Mouse (Mus musculus): ENCODE measurements around the gene Gpsm1. TPM values are rescaled to one million over a fixed set of nuclear protein-coding genes. Genes with fewer than 3 reads are reported as not detected.

Gene Gpsm1
- polyA plus RNA-seq, 1 experiment from 2014 or later = 2.6 TPM

- peaks cover 72% of the 10 kb centered on the region for H3K36me3 ChIP-seq (replicated peaks)
- H3K9ac ChIP-seq = peak overlapping the region; percentile 84; the same call in 1 of the 2 replicates
- peaks cover 32% of the 10 kb centered on the region for H3K4me1 ChIP-seq (replicated peaks)
- H3K9me3 ChIP-seq (replicated peaks) = no peaks in the 10 kb centered on the region
- no peaks in the 10 kb centered on the region for H3K27me3 ChIP-seq
- ATAC-seq (ENCODE audit: insufficient read depth) = no peak
- no peak overlapping the region for H3K27ac ChIP-seq (replicated peaks)
- 76% methylated on average over 3 of the region's 3 CpGs for WGBS (ENCODE audit: insufficient replicate concordance)
- H3K4me2 ChIP-seq = peak overlapping the region; percentile 91
- H3K4me3 ChIP-seq (replicated peaks) = peak overlapping the region; percentile 95
Observed at GRCm38 (mm10) chr2:26387713-26388112, 72.4 kb downstream of the Gpsm1 start.

DNA sequence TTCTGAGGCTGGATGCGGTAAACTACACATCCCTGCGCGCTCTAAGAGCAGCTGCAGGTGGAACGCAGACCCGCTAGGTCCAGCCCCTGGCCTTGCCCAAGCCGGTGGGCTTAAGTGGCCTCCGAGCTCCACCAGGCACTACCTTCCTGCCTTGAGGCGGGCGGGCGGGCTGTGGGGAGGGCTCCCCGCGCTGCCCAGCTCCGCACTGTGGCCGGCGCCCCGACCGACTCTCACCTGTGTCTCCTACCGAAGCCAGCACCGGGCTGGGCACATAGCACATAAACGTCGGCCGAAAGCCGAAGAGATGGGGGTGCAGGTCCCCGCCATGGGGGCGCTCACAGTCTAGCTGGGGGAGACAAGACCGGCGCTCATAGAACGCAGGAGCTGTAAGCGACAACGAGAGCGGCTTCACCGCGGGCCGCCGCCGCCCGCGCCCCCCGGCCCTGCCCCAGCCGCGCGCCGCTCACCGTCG, 73.4 kb downstream of the Gpsm1 start:
- under 1% methylated on average over 45 of the region's 45 CpGs for WGBS (ENCODE audit: insufficient replicate concordance)
- peak; percentile 53 for ATAC-seq (ENCODE audit: insufficient read depth)
- H3K27ac ChIP-seq (replicated peaks) = peak overlapping the region; percentile 83
- H3K9me3 ChIP-seq (replicated peaks) = no peaks in the 10 kb centered on the region
- H3K4me3 ChIP-seq (replicated peaks) = peak overlapping the region; percentile 95
- H3K36me3 ChIP-seq (replicated peaks) = peaks cover 72% of the 10 kb centered on the region
- peaks cover 32% of the 10 kb centered on the region for H3K4me1 ChIP-seq (replicated peaks)
- no peaks in the 10 kb centered on the region for H3K27me3 ChIP-seq
- H3K4me2 ChIP-seq = peak overlapping the region; percentile 91
- H3K9ac ChIP-seq = peak overlapping the region; percentile 84

DNA sequence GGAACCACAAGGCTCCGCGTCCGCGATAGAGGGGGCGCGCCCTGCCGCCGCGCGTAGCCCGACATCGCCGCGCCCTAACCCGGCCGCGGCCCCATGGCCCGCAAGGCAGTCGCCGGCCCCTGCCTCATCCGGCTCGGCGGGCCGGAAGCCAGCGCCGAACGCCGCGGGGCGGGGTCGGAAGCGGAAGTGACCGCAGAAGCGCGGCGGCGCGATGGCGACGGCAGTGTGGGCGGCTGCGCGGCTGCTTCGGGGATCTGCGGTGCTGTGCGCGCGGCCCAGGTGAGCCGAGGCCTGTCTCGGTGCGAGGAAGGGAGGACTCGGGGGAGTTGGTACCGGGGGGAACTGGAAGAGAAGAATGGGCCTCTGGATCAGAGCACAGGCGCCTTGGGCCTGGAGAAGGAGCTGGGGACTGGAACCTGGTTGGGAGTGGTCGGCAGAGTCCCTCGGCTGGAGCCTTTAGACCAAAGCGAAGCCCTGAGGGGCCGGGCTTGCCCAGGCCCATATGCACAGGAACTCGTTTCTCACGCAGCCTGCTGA, 73.9 kb downstream of the Gpsm1 start, which contains the start of the genes Entr1 and Pmpca:
Gene Entr1, minus strand, starts transcription at position 163 of the 537 bp plus-strand sequence.
Gene Pmpca, plus strand, starts transcription at position 186 of the 537 bp plus-strand sequence.
- WGBS (ENCODE audit: insufficient replicate concordance) = under 1% methylated on average over 60 of the region's 60 CpGs
- peaks cover 72% of the 10 kb centered on the region for H3K36me3 ChIP-seq (replicated peaks)

DNA sequence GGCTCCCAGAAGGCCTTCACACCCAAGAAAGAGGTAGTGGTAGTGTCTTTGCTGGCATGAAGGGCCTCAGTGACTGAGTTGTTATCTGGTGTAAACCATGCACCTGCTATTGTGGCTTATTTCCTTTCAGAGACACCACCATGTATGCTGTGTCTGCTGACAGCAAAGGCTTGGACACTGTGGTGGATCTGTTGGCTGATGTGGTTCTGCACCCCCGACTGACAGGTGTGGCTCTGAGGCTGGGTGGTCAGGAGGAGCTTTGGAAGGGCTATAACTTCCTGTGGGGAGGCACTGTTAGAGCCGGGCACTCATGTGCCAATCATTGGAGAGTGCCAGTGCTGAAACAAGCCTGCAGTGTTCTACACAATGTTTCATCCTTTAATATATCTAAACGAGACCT, 75.6 kb downstream of the Gpsm1 start:
- ATAC-seq (ENCODE audit: insufficient read depth) = no peak
- Histone ChIP-seq H3K4me3 (replicated peaks) (peak overlapping the region; percentile 21; the same call in 1 of the 2 replicates), H3K27me3 (no peaks in the 10 kb centered on the region), H3K27ac (replicated peaks) (no peak overlapping the region), H3K36me3 (replicated peaks) (peaks cover 72% of the 10 kb centered on the region), H3K9me3 (replicated peaks) (no peaks in the 10 kb centered on the region), H3K4me1 (replicated peaks) (peaks cover 32% of the 10 kb centered on the region), H3K4me2 (peak overlapping the region; percentile 91; the same call in 1 of the 2 replicates), H3K9ac (no peak overlapping the region)
- WGBS (ENCODE audit: insufficient replicate concordance) = 45% methylated on average over 3 of the region's 3 CpGs

More for the DNA sequence above, 73.9 kb downstream of the Gpsm1 start, which contains the start of the genes Entr1 and Pmpca:
- peak; percentile 91 for ATAC-seq (ENCODE audit: insufficient read depth)
- no peaks in the 10 kb centered on the region for H3K9me3 ChIP-seq (replicated peaks)
- H3K27ac ChIP-seq (replicated peaks) = peak within 1 kb of the TSS; percentile 83
- H3K9ac ChIP-seq = peak within 1 kb of the TSS; percentile 84
- peak within 1 kb of the TSS; percentile 91 for H3K4me2 ChIP-seq
- peak within 1 kb of the TSS; percentile 95 for H3K4me3 ChIP-seq (replicated peaks)
- H3K27me3 ChIP-seq = no peaks in the 10 kb centered on the region
- peaks cover 32% of the 10 kb centered on the region for H3K4me1 ChIP-seq (replicated peaks)

GRCm38 (mm10) chr2:26391617-26392016, 76.3 kb downstream of the Gpsm1 start:
- Histone ChIP-seq H3K27me3 (no peaks in the 10 kb centered on the region), H3K4me3 (replicated peaks) (no peak overlapping the region), H3K4me1 (replicated peaks) (peaks cover 32% of the 10 kb centered on the region), H3K36me3 (replicated peaks) (peaks cover 72% of the 10 kb centered on the region), H3K9ac (no peak overlapping the region), H3K4me2 (no peak overlapping the region), H3K9me3 (replicated peaks) (no peaks in the 10 kb centered on the region), H3K27ac (replicated peaks) (no peak overlapping the region)
- no peak for ATAC-seq (ENCODE audit: insufficient read depth)
- 78% methylated on average over 6 of the region's 6 CpGs for WGBS (ENCODE audit: insufficient replicate concordance)

Other genes with a start within 250 kb of the Gpsm1 start
- 3.4 and 4.3 TPM in 2 replicates for gene Nacc2, start 192.3 kb upstream of the Gpsm1 start, polyA plus RNA-seq (2015; fragmentation: Nextera tagmentation; extraction: Ambion mirVana)
- not detected in 2 replicates for gene Lhx3, start 107.2 kb upstream of the Gpsm1 start, polyA plus RNA-seq (2015; fragmentation: Nextera tagmentation; extraction: Ambion mirVana)
- gene Qsox2, start 78.0 kb upstream of the Gpsm1 start, polyA plus RNA-seq (2015; fragmentation: Nextera tagmentation; extraction: Ambion mirVana) = 5.1 and 5.2 TPM in 2 replicates
- gene Ccdc187, start 21.0 kb upstream of the Gpsm1 start, polyA plus RNA-seq (2015; fragmentation: Nextera tagmentation; extraction: Ambion mirVana) = 0.03 TPM in 1 of 2 replicates, not detected in the other
- gene Dnlz, start 36.6 kb downstream of the Gpsm1 start, polyA plus RNA-seq (2015; fragmentation: Nextera tagmentation; extraction: Ambion mirVana) = 8.3 and 9.8 TPM in 2 replicates
- 2.3 and 2.9 TPM in 2 replicates for gene Card9, start 45.4 kb downstream of the Gpsm1 start, polyA plus RNA-seq (2015; fragmentation: Nextera tagmentation; extraction: Ambion mirVana)
- 8.4 and 10.8 TPM in 2 replicates for gene Snapc4, start 65.1 kb downstream of the Gpsm1 start, polyA plus RNA-seq (2015; fragmentation: Nextera tagmentation; extraction: Ambion mirVana)
- gene Entr1, start 73.8 kb downstream of the Gpsm1 start, polyA plus RNA-seq (2015; fragmentation: Nextera tagmentation; extraction: Ambion mirVana) = 38.2 and 42.8 TPM in 2 replicates
- gene Pmpca, start 73.8 kb downstream of the Gpsm1 start, polyA plus RNA-seq (2015; fragmentation: Nextera tagmentation; extraction: Ambion mirVana) = 61.5 and 61.6 TPM in 2 replicates
- gene Inpp5e, start 93.7 kb downstream of the Gpsm1 start, polyA plus RNA-seq (2015; fragmentation: Nextera tagmentation; extraction: Ambion mirVana) = 6.0 and 6.1 TPM in 2 replicates
- gene Sec16a, start 129.7 kb downstream of the Gpsm1 start, polyA plus RNA-seq (2015; fragmentation: Nextera tagmentation; extraction: Ambion mirVana) = 8.8 and 9.6 TPM in 2 replicates
- 2.8 and 3.1 TPM in 2 replicates for gene Notch1, start 201.1 kb downstream of the Gpsm1 start, polyA plus RNA-seq (2015; fragmentation: Nextera tagmentation; extraction: Ambion mirVana)

Measured in liver, embryonic 15.5 days (tissue).